Mouse (Mus musculus) limb, embryonic 12.5 days (tissue): ENCODE data around the gene Orai2. TPM values are rescaled to one million over a fixed set of nuclear protein-coding genes. Genes with fewer than 3 reads are reported as not detected.
"Not testable (repeated sequence)": the region's sequence is repeated elsewhere in the genome, so short reads cannot be mapped to it uniquely, and the experiment has no call there.

Source experiments
- ATAC-seq: fragments of 200-750 bp; cut with Nextera tagmentation; 2 replicates; pipeline ENCODE4 v1.8.0; 2017; ENCODE audit warnings: low read depth, moderate TSS enrichment; ENCODE audit not compliant: insufficient number of reproducible peaks, insufficient read depth, low FRiP score, low TSS enrichment
- H3K27ac ChIP-seq: fragments of 300-500 bp; sonication (generic); 2 replicates; pipeline ENCODE4 v1.5.1; 2016; ENCODE audit warnings: mild to moderate bottlenecking, moderate library complexity
- H3K27me3 ChIP-seq: fragments of 300-500 bp; sonication (generic); 2 replicates; pipeline ENCODE4 v1.6.1; 2016; ENCODE audit warnings: mild to moderate bottlenecking, moderate library complexity
- H3K36me3 ChIP-seq: fragments of 300-500 bp; sonication (generic); 2 replicates; pipeline ENCODE4 v1.6.1; 2016; ENCODE audit warnings: mild to moderate bottlenecking, moderate library complexity
- H3K4me1 ChIP-seq: fragments of 300-500 bp; sonication (generic); replicated peaks from 2 replicates; pipeline ENCODE4 v1.6.1; 2016
- H3K4me2 ChIP-seq: fragments of 300-500 bp; sonication (generic); 2 replicates; pipeline ENCODE4 v1.6.1; 2016; ENCODE audit warnings: mild to moderate bottlenecking, moderate library complexity
- H3K4me3 ChIP-seq: fragments of 300-500 bp; sonication (generic); replicated peaks from 2 replicates; pipeline ENCODE4 v1.5.1; 2016; ENCODE audit warnings: mild to moderate bottlenecking
- H3K9ac ChIP-seq: fragments of 300-500 bp; sonication (generic); replicated peaks from 2 replicates; pipeline ENCODE4 v1.6.1; 2016; ENCODE audit warnings: mild to moderate bottlenecking, moderate library complexity
- H3K9me3 ChIP-seq: fragments of 300-500 bp; sonication (generic); 2 replicates; pipeline ENCODE4 v1.6.1; 2016; ENCODE audit warnings: mild to moderate bottlenecking, moderate library complexity
- WGBS: fragments of 180-500 bp; shearing (Covaris S2); methylation state at CpG from one replicate; pipeline ENCODE4 v1.1.7; 2016; 5-methylcytosine and 5-hydroxymethylcytosine counted together
- polyA plus RNA-seq: library from polyadenylated mRNA; unstranded; fragments of >200 nt; fragmentation: Nextera tagmentation; extraction: Ambion mirVana; gene quantifications from 2 replicates; pipeline ENCODE4 v1.2.1, GENCODE M21; 2016

The Orai2 gene
- polyA plus RNA-seq, 1 experiment from 2014 or later = 9.9 TPM

- Histone ChIP-seq H3K4me2 (no peak overlapping the region), H3K9me3 (peaks cover 11% of the 10 kb centered on the region; the same call in 1 of the 2 replicates), H3K9ac (no peak overlapping the region), H3K4me1 (peaks cover 12% of the 10 kb centered on the region), H3K27me3 (no peaks in the 10 kb centered on the region; the same call in 1 of the 2 replicates), H3K36me3 (peaks cover 12% of the 10 kb centered on the region), H3K4me3 (no peak overlapping the region), H3K27ac (no peak overlapping the region)
- ATAC-seq = no peak
- 80% methylated on average over 9 of the region's 9 CpGs for WGBS
Observed at GRCm38 (mm10) chr5:136172939-136173338, 2.4 kb upstream of the Orai2 start.

DNA sequence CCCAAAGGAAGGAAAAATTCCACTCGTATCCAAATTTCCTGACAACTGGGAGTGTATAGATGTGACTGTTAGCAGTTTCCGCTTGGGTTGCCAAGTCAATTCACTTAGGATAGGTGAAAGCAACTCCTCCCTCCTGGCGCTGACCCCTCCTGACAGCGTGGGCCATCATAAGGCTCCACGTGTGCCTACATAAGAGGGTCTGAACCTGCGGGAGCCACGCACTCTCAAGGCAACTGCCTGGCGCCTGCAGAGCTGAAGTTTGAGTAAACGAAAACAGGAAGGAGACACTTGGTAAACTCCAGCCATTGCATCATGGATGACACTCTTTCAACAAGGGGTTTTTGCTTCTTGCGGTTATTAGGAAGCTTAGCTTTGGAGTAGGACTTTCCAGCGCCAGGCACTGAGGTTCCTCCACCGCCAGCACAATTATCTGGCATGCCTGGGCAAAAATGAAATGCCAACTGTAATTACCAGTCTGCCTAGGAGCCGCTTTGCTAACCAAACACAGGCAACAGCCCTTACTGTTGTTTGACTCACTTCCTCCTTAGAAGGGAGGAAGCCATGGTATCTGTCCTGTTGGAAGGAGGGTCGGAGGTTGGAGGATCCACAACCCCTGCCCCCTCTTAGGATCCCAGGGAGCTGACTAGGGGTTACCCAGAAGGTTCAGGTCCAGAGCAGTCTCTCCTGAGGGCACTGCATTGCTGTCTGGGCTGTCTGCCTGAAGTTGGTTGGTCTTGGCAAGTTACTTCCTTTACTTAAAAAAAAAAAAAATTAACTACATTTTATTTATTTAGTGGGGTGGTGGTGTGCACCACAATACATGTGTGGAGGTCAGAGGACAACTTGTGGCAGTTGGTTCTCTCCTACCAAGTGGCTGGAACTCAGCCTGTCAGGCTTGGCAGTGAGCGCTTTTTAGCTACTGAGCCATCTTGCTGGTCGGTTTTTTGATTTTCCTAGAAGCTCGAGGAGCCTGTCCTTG lies 1.1 kb upstream of the Orai2 start:
- Histone ChIP-seq H3K27ac (no peak overlapping the region), H3K4me2 (peak overlapping the region; percentile 94), H3K36me3 (peaks cover 11% of the 10 kb centered on the region), H3K4me3 (peak overlapping the region; percentile 63), H3K27me3 (no peaks in the 10 kb centered on the region; the same call in 1 of the 2 replicates), H3K9ac (peak overlapping the region; percentile 57; the same call in 1 of the 2 replicates), H3K4me1 (peaks cover 12% of the 10 kb centered on the region), H3K9me3 (peaks cover 12% of the 10 kb centered on the region; the same call in 1 of the 2 replicates)
- ATAC-seq = no peak
- 37% methylated on average over 17 of the region's 17 CpGs for WGBS

DNA sequence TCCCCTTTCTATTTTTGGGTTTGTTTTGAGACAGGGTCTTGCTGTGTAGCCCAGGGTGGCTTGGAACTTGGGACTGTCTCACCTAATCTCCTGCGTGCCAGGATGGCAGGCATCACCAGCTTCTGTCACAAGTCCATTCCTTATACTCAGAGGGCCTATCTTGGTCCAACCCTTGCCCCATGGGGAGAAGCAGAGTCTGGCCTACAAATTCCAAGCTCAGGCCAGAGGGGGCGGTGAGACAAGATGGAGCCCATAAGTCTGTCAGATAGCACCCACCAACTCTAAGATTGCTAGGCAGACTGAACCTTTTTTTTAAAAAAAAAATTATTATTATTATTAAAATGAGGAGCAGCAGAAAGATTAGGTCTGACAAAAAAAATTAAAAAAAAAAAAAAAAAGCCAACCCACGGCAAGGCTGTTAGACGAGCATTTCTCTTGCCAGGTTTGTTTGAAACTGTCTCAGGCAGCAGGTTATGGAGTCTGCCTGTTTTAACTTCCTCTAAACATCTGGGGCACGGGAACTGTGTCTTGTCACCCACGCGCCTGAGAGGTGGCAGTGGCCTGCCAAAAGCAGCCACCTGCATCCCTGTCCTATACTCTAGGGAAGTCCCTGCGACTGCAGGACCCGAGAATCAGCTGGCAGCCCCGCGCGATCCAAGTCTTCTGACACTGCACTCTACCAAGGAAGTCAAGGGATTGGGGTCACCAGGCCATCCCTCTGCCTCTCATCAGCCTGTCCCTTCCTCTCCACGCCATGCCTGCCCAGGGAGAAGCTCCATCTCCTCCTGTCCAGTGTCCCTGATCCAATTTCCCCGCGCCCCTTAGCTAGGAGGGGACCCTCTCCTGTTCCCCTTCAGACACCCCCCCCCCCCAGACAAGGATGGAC lies 644 bp downstream of the Orai2 start:
- no peak overlapping the region for H3K27ac ChIP-seq
- peak overlapping the region; percentile 63 for H3K4me3 ChIP-seq
- ATAC-seq = peak; percentile 6; the same call in 1 of the 2 replicates
- H3K4me2 ChIP-seq = peak overlapping the region; percentile 94
- 11% methylated on average over 15 of the region's 15 CpGs for WGBS
- H3K4me1 ChIP-seq = peaks cover 12% of the 10 kb centered on the region
- peaks cover 11% of the 10 kb centered on the region for H3K36me3 ChIP-seq
- H3K27me3 ChIP-seq = no peaks in the 10 kb centered on the region; the same call in 1 of the 2 replicates
- H3K9ac ChIP-seq = peak overlapping the region; percentile 72
- H3K9me3 ChIP-seq = peaks cover 8% of the 10 kb centered on the region; the same call in 1 of the 2 replicates

GRCm38 (mm10) chr5:136168071-136168470 lies 2.4 kb downstream of the Orai2 start:
- 90% methylated on average over 3 of the region's 3 CpGs for WGBS

DNA sequence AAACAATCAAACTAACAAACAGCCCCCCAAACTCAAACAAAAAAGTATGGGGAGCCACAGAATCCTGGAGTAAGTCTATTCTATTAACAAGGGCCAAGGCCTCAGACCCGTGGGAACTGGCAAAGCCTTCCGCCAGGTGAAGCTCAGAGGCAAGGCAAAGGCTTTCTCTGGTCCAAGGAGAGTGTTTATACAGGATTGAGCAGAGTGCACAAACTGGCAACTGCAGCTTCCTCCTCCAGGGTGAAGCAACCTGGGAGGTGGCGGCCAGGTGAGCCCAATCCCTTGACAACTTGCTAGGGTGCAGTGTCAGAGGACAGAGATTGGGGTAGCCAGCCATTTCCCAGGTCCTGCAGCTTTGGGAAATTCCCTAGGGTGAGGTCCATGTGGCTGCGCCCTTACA lies 3.2 kb downstream of the Orai2 start:
- no peaks in the 10 kb centered on the region; the same call in 1 of the 2 replicates for H3K27me3 ChIP-seq
- WGBS = 84% methylated on average over 4 of the region's 4 CpGs
- no peak overlapping the region for H3K4me3 ChIP-seq
- peaks cover 11% of the 10 kb centered on the region for H3K36me3 ChIP-seq
- H3K9ac ChIP-seq = no peak overlapping the region
- no peak overlapping the region for H3K27ac ChIP-seq
- no peak for ATAC-seq
- H3K4me2 ChIP-seq = no peak overlapping the region
- peaks cover 8% of the 10 kb centered on the region; the same call in 1 of the 2 replicates for H3K9me3 ChIP-seq
- peaks cover 12% of the 10 kb centered on the region for H3K4me1 ChIP-seq

More at GRCm38 (mm10) chr5:136168071-136168470, 2.4 kb downstream of the Orai2 start:
- peaks cover 11% of the 10 kb centered on the region for H3K36me3 ChIP-seq
- no peak overlapping the region for H3K27ac ChIP-seq
- peaks cover 8% of the 10 kb centered on the region; the same call in 1 of the 2 replicates for H3K9me3 ChIP-seq
- no peak for ATAC-seq
- peaks cover 12% of the 10 kb centered on the region for H3K4me1 ChIP-seq
- H3K4me2 ChIP-seq = no peak overlapping the region
- no peak overlapping the region for H3K4me3 ChIP-seq
- no peak overlapping the region for H3K9ac ChIP-seq
- H3K27me3 ChIP-seq = no peaks in the 10 kb centered on the region; the same call in 1 of the 2 replicates

- H3K4me1 ChIP-seq = peaks cover 3% of the 10 kb centered on the region
- no peak for ATAC-seq
- H3K9ac ChIP-seq = no peak overlapping the region
- H3K4me3 ChIP-seq = no peak overlapping the region
- peaks cover 8% of the 10 kb centered on the region; the same call in 1 of the 2 replicates for H3K9me3 ChIP-seq
- peaks cover 15% of the 10 kb centered on the region for H3K36me3 ChIP-seq
- WGBS = 79% methylated on average over 8 of the region's 8 CpGs
- no peak overlapping the region for H3K4me2 ChIP-seq
- no peak overlapping the region for H3K27ac ChIP-seq
- H3K27me3 ChIP-seq = no peaks in the 10 kb centered on the region
Observed at GRCm38 (mm10) chr5:136165246-136165645, 5.3 kb downstream of the Orai2 start.

DNA sequence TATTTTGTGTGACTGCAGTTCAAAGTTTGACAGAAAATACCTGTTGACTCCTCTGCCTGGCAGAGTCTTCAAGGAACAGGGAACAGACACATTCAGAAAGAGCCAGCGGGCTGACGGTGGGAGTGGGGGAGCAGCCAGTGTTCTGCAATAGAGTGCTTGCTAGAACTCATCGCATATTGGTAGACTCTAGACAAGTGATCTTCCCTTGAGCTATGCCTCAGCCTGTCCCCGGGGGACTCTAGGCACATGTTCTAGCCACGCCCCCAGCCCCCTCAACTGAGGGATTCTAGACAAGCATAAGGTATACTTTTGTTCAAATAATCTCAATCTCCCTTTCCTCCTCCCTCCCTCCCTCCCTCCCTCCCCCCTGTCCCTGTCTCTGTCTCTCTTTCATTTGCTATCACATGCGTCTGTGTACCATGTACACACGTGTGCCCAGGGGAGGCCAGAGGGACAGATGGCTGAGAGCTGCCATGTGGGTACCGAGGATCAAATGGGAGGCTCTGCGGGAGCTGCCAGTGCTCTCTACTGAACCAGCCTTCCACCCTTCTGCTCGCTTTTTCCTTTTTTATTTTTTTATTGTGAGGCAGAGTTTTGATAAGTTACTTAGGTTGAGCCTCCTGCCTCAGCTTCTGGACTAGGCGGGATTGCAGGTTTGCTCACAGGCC lies 6.6 kb downstream of the Orai2 start:
- no peak overlapping the region for H3K9ac ChIP-seq
- peaks cover 8% of the 10 kb centered on the region; the same call in 1 of the 2 replicates for H3K9me3 ChIP-seq
- no peaks in the 10 kb centered on the region for H3K4me1 ChIP-seq
- 87% methylated on average over 11 of the region's 11 CpGs for WGBS
- no peaks in the 10 kb centered on the region for H3K27me3 ChIP-seq
- no peak overlapping the region for H3K27ac ChIP-seq
- no peak overlapping the region for H3K4me3 ChIP-seq
- no peak overlapping the region for H3K4me2 ChIP-seq
- H3K36me3 ChIP-seq = peaks cover 15% of the 10 kb centered on the region
- no peak for ATAC-seq

GRCm38 (mm10) chr5:136160084-136160483 lies 10.4 kb downstream of the Orai2 start:
- not testable (repeated sequence) for H3K4me2 ChIP-seq, H3K27me3 ChIP-seq, H3K9ac ChIP-seq, ATAC-seq, H3K4me3 ChIP-seq, H3K9me3 ChIP-seq, H3K36me3 ChIP-seq, H3K4me1 ChIP-seq, H3K27ac ChIP-seq
- WGBS = 86% methylated on average over 11 of the region's 12 CpGs

DNA sequence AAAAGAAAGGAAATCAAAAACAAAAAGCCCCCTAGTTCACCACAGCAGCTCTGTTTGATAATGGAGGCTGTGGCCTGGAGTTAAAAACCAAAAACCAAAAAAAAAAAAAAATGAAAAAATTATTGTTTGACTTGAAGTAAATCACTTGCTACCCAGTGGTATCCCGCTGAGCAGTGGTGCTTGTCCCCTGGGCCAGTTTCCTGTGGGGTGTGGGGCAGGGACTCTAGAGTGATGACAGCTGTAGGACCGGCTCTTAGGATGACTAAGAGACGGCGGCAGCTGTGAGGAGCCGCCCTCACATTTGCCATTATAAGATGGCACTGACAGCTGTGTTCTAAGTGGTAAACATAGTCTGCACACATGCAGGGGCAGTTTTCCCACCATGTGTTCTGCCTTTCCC lies 15.1 kb downstream of the Orai2 start:
- no peak for ATAC-seq
- no peaks in the 10 kb centered on the region for H3K27me3 ChIP-seq
- H3K9ac ChIP-seq = no peak overlapping the region
- peaks cover 2% of the 10 kb centered on the region; the same call in 1 of the 2 replicates for H3K36me3 ChIP-seq
- no peaks in the 10 kb centered on the region for H3K9me3 ChIP-seq
- 94% methylated on average over 5 of the region's 5 CpGs for WGBS
- no peak overlapping the region for H3K4me2 ChIP-seq
- no peak overlapping the region for H3K27ac ChIP-seq
- no peak overlapping the region for H3K4me3 ChIP-seq
- H3K4me1 ChIP-seq = no peaks in the 10 kb centered on the region

DNA sequence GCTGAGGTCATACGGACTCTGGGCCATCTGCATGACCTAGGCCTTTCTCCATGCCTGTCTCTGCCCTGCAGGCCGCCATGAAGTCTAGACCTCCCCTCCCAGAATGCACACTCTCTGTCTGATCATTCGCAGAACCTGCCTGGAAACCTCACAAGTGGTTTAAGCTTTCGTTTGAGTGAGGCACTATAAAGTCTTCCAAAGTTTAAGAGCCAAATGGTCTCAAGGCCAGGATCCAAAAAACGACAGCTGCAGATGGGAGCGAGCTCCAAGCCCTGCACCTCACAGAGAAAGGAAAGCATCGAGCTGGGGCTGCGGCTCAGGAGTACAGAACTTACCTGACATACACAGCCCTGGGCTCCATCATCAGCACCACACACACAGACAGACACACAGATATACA lies 18.1 kb downstream of the Orai2 start:
- 77% methylated on average over 8 of the region's 8 CpGs for WGBS
- Histone ChIP-seq H3K9me3 (no peaks in the 10 kb centered on the region), H3K27me3 (no peaks in the 10 kb centered on the region), H3K4me1 (no peaks in the 10 kb centered on the region), H3K36me3 (no peaks in the 10 kb centered on the region), H3K4me3 (no peak overlapping the region), H3K9ac (no peak overlapping the region), H3K27ac (no peak overlapping the region), H3K4me2 (no peak overlapping the region)
- no peak for ATAC-seq
